Mouse (Mus musculus): Measurements from ENCODE around the gene Olfr492. TPM values are rescaled to one million over a fixed set of nuclear protein-coding genes. Genes with fewer than 3 reads are reported as not detected.

Olfr492 gene
- not detected in 2 replicates for polyA plus RNA-seq (2012; rRNA removed)

DNA sequence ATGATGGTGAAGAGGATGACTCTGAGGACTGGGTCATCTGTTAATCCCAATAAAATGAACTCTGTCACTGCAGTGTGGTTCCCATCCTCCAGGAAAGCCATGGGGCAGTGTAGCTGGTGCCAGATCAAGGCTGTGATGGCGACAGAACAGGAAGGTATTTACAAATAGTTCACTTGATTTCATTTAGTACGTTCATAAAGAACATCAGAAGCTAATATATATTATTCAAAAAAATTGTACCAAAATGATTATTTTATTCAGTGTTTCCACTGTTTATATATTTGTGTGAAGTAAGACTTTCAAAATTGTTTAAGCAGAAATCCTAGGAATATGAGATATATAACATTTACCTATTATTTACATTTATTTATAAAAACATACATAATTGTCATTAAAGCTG is at the start of gene Olfr492:
Olfr492 (minus strand) TSS at position 101 of the 400 bp plus-strand sequence.
- Histone ChIP-seq H3K27me3 (ENCODE audit: control insufficient read depth, insufficient read depth, low read length) (no peaks in the 10 kb centered on the region), H3K36me3 (ENCODE audit: control insufficient read depth, insufficient read depth, low read length) (no peaks in the 10 kb centered on the region), H3K27ac (ENCODE audit: insufficient read depth, low read depth, low read length) (no peak within 1 kb of the TSS), H3K4me3 (ENCODE audit: low read depth, low read length) (no peak within 1 kb of the TSS), H3K4me1 (ENCODE audit: control insufficient read depth, insufficient read depth, insufficient read length, low read length) (no peaks in the 10 kb centered on the region)
- TF ChIP-seq POLR2A (IDR thresholded peaks at IDR 0.05; ENCODE audit: low read depth, low read length) (no peak), CTCF (IDR thresholded peaks at IDR 0.05; ENCODE audit: extremely low read depth, insufficient read length, insufficient replicate concordance, low read depth, low read length) (no peak)
- whole genome bisulfite sequencing = 62% methylated on average over 2 of the region's 2 CpGs

DNA sequence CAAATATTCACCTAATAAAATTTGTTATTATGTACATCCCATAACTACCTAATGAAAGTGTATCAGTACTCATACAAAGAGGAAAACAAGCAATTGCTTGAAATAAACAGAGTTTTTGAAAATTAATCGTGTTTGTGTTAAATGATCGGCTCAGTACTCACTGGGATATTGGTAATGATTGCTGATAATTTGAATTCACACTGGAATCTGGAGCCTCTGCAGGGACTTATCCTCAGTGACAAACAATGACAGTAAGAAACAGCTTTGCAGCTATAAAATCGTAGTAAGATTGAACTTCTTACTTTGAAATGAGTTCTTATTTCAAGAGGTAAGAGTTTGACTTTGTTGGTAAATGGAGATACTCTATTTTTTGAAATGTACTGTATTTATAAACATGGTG is 41.6 kb upstream of the Olfr492 start, which contains the start of gene Olfr494:
Olfr494 (plus strand) TSS at position 301 of the 400 bp plus-strand sequence.
- Histone ChIP-seq H3K4me3 (ENCODE audit: low read depth, low read length) (no peak within 1 kb of the TSS), H3K4me1 (ENCODE audit: control insufficient read depth, insufficient read depth, insufficient read length, low read length) (no peaks in the 10 kb centered on the region), H3K27ac (ENCODE audit: insufficient read depth, low read depth, low read length) (no peak within 1 kb of the TSS), H3K36me3 (ENCODE audit: control insufficient read depth, insufficient read depth, low read length) (no peaks in the 10 kb centered on the region), H3K27me3 (ENCODE audit: control insufficient read depth, insufficient read depth, low read length) (no peaks in the 10 kb centered on the region)
- TF ChIP-seq POLR2A (IDR thresholded peaks at IDR 0.05; ENCODE audit: low read depth, low read length) = no peak
- no peak for TF ChIP-seq CTCF (IDR thresholded peaks at IDR 0.05; ENCODE audit: extremely low read depth, insufficient read length, insufficient replicate concordance, low read depth, low read length)
- 71% methylated on average over 3 of the region's 3 CpGs for WGBS

DNA sequence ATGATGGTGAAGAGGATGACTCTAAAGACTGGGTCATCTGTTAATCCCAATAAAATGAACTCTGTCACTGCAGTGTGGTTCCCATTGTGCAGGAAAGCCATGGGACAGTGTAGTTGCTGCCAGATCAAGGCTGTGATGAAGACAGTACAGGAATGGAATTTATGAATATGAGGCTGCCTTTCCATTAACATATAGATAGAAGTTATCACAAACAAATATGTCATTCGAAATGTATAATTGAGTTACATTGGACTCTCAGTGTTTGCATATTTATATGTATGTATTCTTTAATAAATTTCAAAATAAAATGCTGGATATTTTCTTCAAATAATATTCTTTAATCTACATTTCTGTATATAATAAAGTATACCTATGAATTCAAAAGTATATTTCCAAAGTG is 23.4 kb upstream of the Olfr492 start, which contains the start of gene Olfr493:
Olfr493 (minus strand) TSS at position 101 of the 400 bp plus-strand sequence.
- no peak for TF ChIP-seq CTCF (IDR thresholded peaks at IDR 0.05; ENCODE audit: extremely low read depth, insufficient read length, insufficient replicate concordance, low read depth, low read length)
- no peak for TF ChIP-seq POLR2A (IDR thresholded peaks at IDR 0.05; ENCODE audit: low read depth, low read length)
- H3K4me3 ChIP-seq (ENCODE audit: low read depth, low read length) = no peak within 1 kb of the TSS
- 52% methylated on average over 1 of the region's 1 CpGs for WGBS
- no peak within 1 kb of the TSS for H3K27ac ChIP-seq (ENCODE audit: insufficient read depth, low read depth, low read length)
- no peaks in the 10 kb centered on the region for H3K4me1 ChIP-seq (ENCODE audit: control insufficient read depth, insufficient read depth, insufficient read length, low read length)
- no peaks in the 10 kb centered on the region for H3K27me3 ChIP-seq (ENCODE audit: control insufficient read depth, insufficient read depth, low read length)
- no peaks in the 10 kb centered on the region for H3K36me3 ChIP-seq (ENCODE audit: control insufficient read depth, insufficient read depth, low read length)

- WGBS = 41% methylated on average over 1 of the region's 1 CpGs
- TF ChIP-seq POLR2A (IDR thresholded peaks at IDR 0.05; ENCODE audit: low read depth, low read length) (no peak), CTCF (IDR thresholded peaks at IDR 0.05; ENCODE audit: extremely low read depth, insufficient read length, insufficient replicate concordance, low read depth, low read length) (no peak)
- H3K4me3 ChIP-seq (ENCODE audit: low read depth, low read length) = no peak within 1 kb of the TSS
Observed at GRCm38 (mm10) chr7:108313151-108313550, 10.3 kb downstream of the Olfr492 start, which contains the start of gene Olfr491. Gene Olfr491, plus strand, starts transcription at chr7:108313451.

DNA sequence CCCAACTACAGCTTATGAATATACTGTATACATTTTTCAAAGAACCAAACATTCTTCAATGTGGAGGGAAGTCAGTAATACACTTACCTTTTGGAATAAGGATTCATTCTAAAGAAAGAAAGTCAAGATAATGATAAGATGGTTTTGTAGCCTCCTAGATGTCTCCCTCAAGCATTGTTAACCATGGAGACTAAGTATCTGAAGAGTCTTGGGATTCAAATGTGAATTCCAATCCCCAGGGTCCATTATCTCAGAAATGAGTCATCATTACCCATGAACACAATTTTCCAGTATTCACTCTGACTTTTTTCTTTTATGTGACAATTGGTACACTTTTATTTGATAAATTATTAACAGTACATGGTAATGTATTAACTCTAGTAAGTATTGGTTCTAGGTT is 34.6 kb downstream of the Olfr492 start, which contains the start of gene Olfr490:
Olfr490 (minus strand) TSS at position 101 of the 400 bp plus-strand sequence.
- no peaks in the 10 kb centered on the region for H3K27me3 ChIP-seq (ENCODE audit: control insufficient read depth, insufficient read depth, low read length)
- TF ChIP-seq CTCF (IDR thresholded peaks at IDR 0.05; ENCODE audit: extremely low read depth, insufficient read length, insufficient replicate concordance, low read depth, low read length) = no peak
- no peak for TF ChIP-seq POLR2A (IDR thresholded peaks at IDR 0.05; ENCODE audit: low read depth, low read length)
- H3K36me3 ChIP-seq (ENCODE audit: control insufficient read depth, insufficient read depth, low read length) = no peaks in the 10 kb centered on the region
- no peak within 1 kb of the TSS for H3K4me3 ChIP-seq (ENCODE audit: low read depth, low read length)
- H3K27ac ChIP-seq (ENCODE audit: insufficient read depth, low read depth, low read length) = no peak within 1 kb of the TSS
- H3K4me1 ChIP-seq (ENCODE audit: control insufficient read depth, insufficient read depth, insufficient read length, low read length) = no peaks in the 10 kb centered on the region

More at GRCm38 (mm10) chr7:108313151-108313550, 10.3 kb downstream of the Olfr492 start, which contains the start of gene Olfr491:
- no peaks in the 10 kb centered on the region for H3K36me3 ChIP-seq (ENCODE audit: control insufficient read depth, insufficient read depth, low read length)
- no peak within 1 kb of the TSS for H3K27ac ChIP-seq (ENCODE audit: insufficient read depth, low read depth, low read length)
- H3K27me3 ChIP-seq (ENCODE audit: control insufficient read depth, insufficient read depth, low read length) = no peaks in the 10 kb centered on the region
- no peaks in the 10 kb centered on the region for H3K4me1 ChIP-seq (ENCODE audit: control insufficient read depth, insufficient read depth, insufficient read length, low read length)

Other genes starting within 250 kb of the Olfr492 start
- gene Olfr481, start 243.8 kb downstream of the Olfr492 start, polyA plus RNA-seq (2012; rRNA removed) = not detected in 2 replicates
- not detected in 2 replicates for gene Olfr482, start 226.1 kb downstream of the Olfr492 start, polyA plus RNA-seq (2012; rRNA removed)
- not detected in 2 replicates for gene Olfr483, start 222.8 kb downstream of the Olfr492 start, polyA plus RNA-seq (2012; rRNA removed)
- not detected in 2 replicates for gene Olfr484, start 196.2 kb downstream of the Olfr492 start, polyA plus RNA-seq (2012; rRNA removed)
- not detected in 2 replicates for gene Olfr485, start 163.8 kb downstream of the Olfr492 start, polyA plus RNA-seq (2012; rRNA removed)
- gene Olfr486, start 150.9 kb downstream of the Olfr492 start, polyA plus RNA-seq (2012; rRNA removed) = not detected in 2 replicates
- not detected in 2 replicates for gene Olfr487, start 109.0 kb downstream of the Olfr492 start, polyA plus RNA-seq (2012; rRNA removed)
- not detected in 2 replicates for gene Olfr488, start 65.3 kb downstream of the Olfr492 start, polyA plus RNA-seq (2012; rRNA removed)
- gene Olfr490, start 34.7 kb downstream of the Olfr492 start, polyA plus RNA-seq (2012; rRNA removed) = not detected in 2 replicates
- gene Olfr491, start 10.2 kb downstream of the Olfr492 start, polyA plus RNA-seq (2012; rRNA removed) = not detected in 2 replicates
- gene Olfr493, start 23.3 kb upstream of the Olfr492 start, polyA plus RNA-seq (2012; rRNA removed) = not detected in 2 replicates
- gene Olfr494, start 41.7 kb upstream of the Olfr492 start, polyA plus RNA-seq (2012; rRNA removed) = not detected in 2 replicates
- not detected in 2 replicates for gene Olfr495, start 69.5 kb upstream of the Olfr492 start, polyA plus RNA-seq (2012; rRNA removed)
- not detected in 2 replicates for gene Olfr497, start 96.7 kb upstream of the Olfr492 start, polyA plus RNA-seq (2012; rRNA removed)
- not detected in 2 replicates for gene Olfr498, start 141.7 kb upstream of the Olfr492 start, polyA plus RNA-seq (2012; rRNA removed)
- gene Olfr502, start 201.4 kb upstream of the Olfr492 start, polyA plus RNA-seq (2012; rRNA removed) = not detected in 2 replicates
- gene Olfr503, start 220.9 kb upstream of the Olfr492 start, polyA plus RNA-seq (2012; rRNA removed) = not detected in 2 replicates
- not detected in 2 replicates for gene Olfr504, start 242.1 kb upstream of the Olfr492 start, polyA plus RNA-seq (2012; rRNA removed)

All from small intestine, adult 2 months (tissue).